Mouse (Mus musculus) liver, adult 2 months (tissue): ENCODE measurements at regions not wholly inside any gene's neighbourhood (a gene's known extent, or its start where the extent isn't known, plus 50 kb on each side); places are given as distances from the start of the nearest gene placed in this dataset.

Source experiments
- CTCF ChIP-seq: fragments of 200-500 bp; IDR thresholded peaks from 2 replicates; pipeline ENCODE4 v1.5.1; 2011; ENCODE audit warnings: low read depth, low read length, control low read depth
- POLR2A ChIP-seq: fragments of 200-500 bp; IDR thresholded peaks from 2 replicates; pipeline ENCODE4 v1.6.1; 2011; ENCODE audit warnings: low read length, control low read depth; ENCODE audit not compliant: insufficient read depth; ENCODE audit errors: extremely low read depth

DNA sequence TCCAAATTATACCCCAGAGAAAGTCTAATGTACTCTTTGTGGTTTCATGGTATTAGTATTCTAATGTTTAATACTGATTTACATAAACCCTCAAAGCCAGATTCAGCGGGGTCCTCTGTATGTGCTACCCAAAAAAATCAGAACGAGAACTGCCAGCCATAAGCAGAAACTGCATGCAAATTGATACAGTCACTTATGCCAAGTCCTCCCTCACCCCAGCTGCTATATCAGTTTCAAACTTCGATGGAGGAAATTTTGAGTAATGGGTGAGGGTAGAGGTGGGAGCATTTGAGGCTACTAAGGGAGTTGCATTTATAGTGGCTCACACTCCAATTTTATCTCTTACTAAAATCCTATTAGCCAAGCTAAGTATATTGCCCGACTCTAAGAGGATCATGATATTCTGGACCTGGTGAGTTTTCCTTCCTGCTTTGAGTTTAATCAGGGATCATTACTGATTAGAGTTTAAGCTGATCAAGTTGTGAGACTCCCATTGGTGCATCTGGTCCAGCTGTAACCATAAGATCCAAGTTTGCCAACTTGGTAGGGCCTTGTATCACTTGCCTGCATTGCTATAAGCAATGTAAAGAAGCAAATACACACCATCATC lies 260.0 kb downstream of the Sqor start:
- TF ChIP-seq CTCF: no peak
- TF ChIP-seq POLR2A: no peak
